Mouse (Mus musculus): ENCODE measurements around the gene Adm.

The Adm gene

GRCm38 (mm10) chr7:110668247-110668646, 40.8 kb downstream of the Adm start:
- DNase-seq: no peak

DNA sequence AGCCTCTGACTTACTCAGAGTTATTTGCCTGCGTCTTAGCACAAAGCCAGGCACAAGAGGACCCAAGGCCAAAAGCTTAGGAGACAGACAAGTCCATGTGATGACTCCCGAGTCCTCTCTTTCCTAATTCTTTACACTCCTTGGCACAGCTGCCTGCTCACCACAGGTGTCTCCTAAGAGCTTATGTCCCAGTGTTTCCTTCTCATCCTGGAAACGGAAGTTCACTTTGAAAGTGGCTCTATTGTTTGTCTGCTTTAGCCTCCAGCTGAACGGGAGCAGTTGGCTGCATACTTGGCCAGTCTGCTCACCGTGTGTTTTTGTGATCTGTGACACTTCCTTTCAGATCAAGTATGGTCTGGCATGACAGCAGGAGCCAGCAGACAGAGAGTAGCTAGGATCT, 41.3 kb downstream of the Adm start:
- DNase-seq: no peak

DNA sequence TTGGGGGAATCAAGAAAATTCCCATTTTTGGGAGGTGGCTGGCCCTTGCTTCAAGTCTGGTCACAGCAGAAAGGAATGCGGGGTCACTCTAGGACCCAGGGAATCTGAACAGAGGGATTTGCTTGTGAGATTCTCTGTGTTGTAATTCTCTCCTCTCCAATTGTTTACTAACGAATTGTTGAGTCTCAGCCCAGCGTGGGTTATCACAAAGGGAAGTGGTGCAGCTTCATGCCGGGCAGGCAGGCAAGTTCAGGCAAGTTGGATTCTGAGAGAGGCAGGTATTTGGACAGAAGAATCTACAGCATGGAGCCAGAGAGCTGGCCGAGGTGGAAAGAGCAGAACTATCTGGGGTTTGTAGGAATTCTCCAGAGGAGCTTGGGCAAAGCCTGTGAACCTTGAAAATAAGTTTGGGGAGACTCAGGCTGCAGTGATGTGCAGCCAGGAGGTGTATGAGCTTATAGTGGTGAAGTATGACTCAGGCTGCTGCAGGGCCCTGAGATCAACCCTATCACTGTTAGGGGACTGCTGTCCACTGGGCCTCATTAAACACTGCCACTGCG, 43.7 kb downstream of the Adm start:
- DNase-seq: no peak
